ENCODE assay signal across 14 mouse cellular contexts in genomic region chr8:54955935-54956573, GRCm38 (mm10). TPM values are rescaled to one million over a fixed set of nuclear protein-coding genes. Genes with fewer than 3 reads are reported as not detected.
DNase-seq lines count a peak whose midpoint lies in the region; ATAC-seq lines count a peak whose summit lies in the region.
"Had no signal": no experiment of that assay in that cellular context is flagged by ENCODE, and none has a peak within 500 bp of the region (broad histone marks: within the 10 kb centered on the region; RNA-seq: fewer than 3 reads in every experiment).

No protein-coding gene starts in this region.

- no peaks in the 10 kb centered on the region for H3K27me3 ChIP-seq in hindbrain, embryonic 10.5 days (ENCODE audit: insufficient read depth, poor library complexity, severe bottlenecking)
- no peaks in the 10 kb centered on the region for H3K27me3 ChIP-seq in midbrain, embryonic 15.5 days (replicated peaks)
- H3K27me3 ChIP-seq: embryonic facial prominence, embryonic 13.5 days; heart, embryonic 13.5 days; limb, embryonic 12.5 days had no signal

- peaks cover 5% of the 10 kb centered on the region; the same call in 1 of the 2 replicates for H3K4me1 ChIP-seq in hindbrain, embryonic 10.5 days (replicated peaks)
- peaks cover 16% of the 10 kb centered on the region for H3K4me1 ChIP-seq in midbrain, embryonic 15.5 days
- H3K4me1 ChIP-seq: embryonic facial prominence, embryonic 13.5 days; heart, embryonic 13.5 days; limb, embryonic 12.5 days had no signal

- ATAC-seq in midbrain, embryonic 15.5 days (replicated peaks) = peak; percentile 51
- no peak for ATAC-seq in erythroblast, adult 5-6 weeks (replicated peaks; ENCODE audit: low FRiP score, poor library complexity, severe bottlenecking)
- ATAC-seq: CD4-positive, CD25-positive, alpha-beta regulatory T cell, adult 4 months; Patski had no signal

- WGBS in hindbrain, embryonic 10.5 days = 86% methylated on average over 6 of the region's 6 CpGs
- WGBS in midbrain, embryonic 15.5 days = 42% methylated on average over 6 of the region's 6 CpGs

- DNase-seq in Muller cell, postnatal 12 days (ENCODE audit: inconsistent ontology term) = peak; percentile 70
- peak; percentile 40 to 42 for DNase-seq in cerebellum, postnatal 25 days
- no peak for DNase-seq in hindbrain, embryonic 10.5 days (ENCODE audit: low spot score)
- no peak for DNase-seq in B cell, adult 2 months
- no peak for DNase-seq in adrenal gland, postnatal 25 days
- DNase-seq: lung, adult 18-20 months had no signal

- H3K27ac ChIP-seq in hindbrain, embryonic 10.5 days = no peak overlapping the region
- H3K27ac ChIP-seq in midbrain, embryonic 15.5 days = peak overlapping the region; percentile 78
- H3K27ac ChIP-seq: embryonic facial prominence, embryonic 13.5 days; heart, embryonic 13.5 days; limb, embryonic 12.5 days had no signal

- H3K4me3 ChIP-seq in hindbrain, embryonic 10.5 days = peak overlapping the region; percentile 45; the same call in 1 of the 2 replicates
- H3K4me3 ChIP-seq in midbrain, embryonic 15.5 days = peak overlapping the region; percentile 72
- H3K4me3 ChIP-seq: embryonic facial prominence, embryonic 13.5 days; heart, embryonic 13.5 days; limb, embryonic 12.5 days had no signal

- no peaks in the 10 kb centered on the region for H3K9me3 ChIP-seq in hindbrain, embryonic 10.5 days
- no peaks in the 10 kb centered on the region for H3K9me3 ChIP-seq in midbrain, embryonic 15.5 days
- H3K9me3 ChIP-seq: embryonic facial prominence, embryonic 13.5 days; heart, embryonic 13.5 days; limb, embryonic 12.5 days had no signal

- peak overlapping the region; percentile 39 for H3K4me2 ChIP-seq in midbrain, embryonic 15.5 days
- H3K4me2 ChIP-seq: heart, embryonic 13.5 days; limb, embryonic 12.5 days had no signal

- H3K9ac ChIP-seq in midbrain, embryonic 15.5 days = peak overlapping the region; percentile 61
- H3K9ac ChIP-seq: embryonic facial prominence, embryonic 13.5 days; heart, embryonic 13.5 days; limb, embryonic 12.5 days had no signal

- H3K36me3 ChIP-seq in hindbrain, embryonic 10.5 days = no peaks in the 10 kb centered on the region
- no peaks in the 10 kb centered on the region for H3K36me3 ChIP-seq in midbrain, embryonic 15.5 days (replicated peaks)
- H3K36me3 ChIP-seq: embryonic facial prominence, embryonic 13.5 days; heart, embryonic 13.5 days; limb, embryonic 12.5 days had no signal

RNA-seq across cellular contexts. Expression of gene Gpm6a, which starts 1.4 kb away (rescaled TPM):
- polyA plus RNA-seq in hindbrain, embryonic 10.5 days (2016; fragmentation: Nextera tagmentation; extraction: Ambion mirVana) = 23.5 and 46.2 TPM in 2 replicates
- polyA plus RNA-seq in midbrain, embryonic 15.5 days (2015; fragmentation: Nextera tagmentation; extraction: Ambion mirVana) = 524 and 566 TPM in 2 replicates
- total RNA-seq in erythroblast, adult 5-6 weeks (2015; ENCODE audit: low replicate concordance) = not detected in 2 replicates
- not detected in 2 replicates for total RNA-seq in erythroblast, adult 5-6 weeks (2017; ENCODE audit: low replicate concordance)
- total RNA-seq in adrenal gland, postnatal 25 days (2021) = 1.2 and 2.0 TPM in 2 replicates
- total RNA-seq: megakaryocyte progenitor cell, adult 5-6 weeks had no signal
- polyA plus RNA-seq: CD4-positive, CD25-positive, alpha-beta regulatory T cell, adult 4 months; Patski had no signal

Comparison
In these comparisons a context has a peak if more than half of its experiments do, and no peak if none do; other contexts are left out.
1. DNase-seq: peak in Muller cell, postnatal 12 days (single experiment) and cerebellum, postnatal 25 days (2 of 2); none in hindbrain, embryonic 10.5 days (single experiment), B cell, adult 2 months (0 of 2) and adrenal gland, postnatal 25 days (single experiment).